Mouse (Mus musculus): ENCODE results near the gene Gm17617. TPM values are rescaled to one million over a fixed set of nuclear protein-coding genes. Genes with fewer than 3 reads are reported as not detected.

Gene Gm17617
- not detected for total RNA-seq (2021)
- long read RNA-seq, experiment 1 = 0 reads
- long read RNA-seq, experiment 2 = 0 reads

GRCm38 (mm10) chr13:55133448-55133847, at the start of gene Gm17617:
Gene Gm17617 (minus strand): TSS chr13:55133548.
- DNase-seq = no peak

- DNase-seq = peak; percentile 76 to 78
Measured at GRCm38 (mm10) chr13:55182173-55182894, 49.0 kb upstream of the Gm17617 start.

- DNase-seq = no peak
Measured at GRCm38 (mm10) chr13:55181786-55182172, 48.4 kb upstream of the Gm17617 start.

GRCm38 (mm10) chr13:55179591-55179990, 46.2 kb upstream of the Gm17617 start:
- no peak for DNase-seq

- peak; percentile 74 to 79 for DNase-seq
Measured at GRCm38 (mm10) chr13:55178556-55178955, 45.2 kb upstream of the Gm17617 start.

- DNase-seq = no peak
Measured at GRCm38 (mm10) chr13:55177903-55178496, 44.7 kb upstream of the Gm17617 start.

GRCm38 (mm10) chr13:55176265-55176664, 42.9 kb upstream of the Gm17617 start:
- DNase-seq = no peak

- no peak for DNase-seq
Measured at GRCm38 (mm10) chr13:55174347-55174746, 41.0 kb upstream of the Gm17617 start.

- DNase-seq = peak in 1 of 2 experiments; percentile 52
Measured at GRCm38 (mm10) chr13:55172336-55172770, 39.0 kb upstream of the Gm17617 start.

GRCm38 (mm10) chr13:55171517-55172335, 38.4 kb upstream of the Gm17617 start:
- DNase-seq = peak; percentile 68 to 75

GRCm38 (mm10) chr13:55168958-55169369, 35.6 kb upstream of the Gm17617 start:
- DNase-seq = no peak

- DNase-seq = no peak
Measured at GRCm38 (mm10) chr13:55168255-55168654, 34.9 kb upstream of the Gm17617 start.

- no peak for DNase-seq
Measured at GRCm38 (mm10) chr13:55167798-55168197, 34.5 kb upstream of the Gm17617 start.

GRCm38 (mm10) chr13:55166806-55167725, 33.7 kb upstream of the Gm17617 start:
- no peak for DNase-seq

- no peak for DNase-seq
Measured at GRCm38 (mm10) chr13:55165831-55166339, 32.5 kb upstream of the Gm17617 start.

GRCm38 (mm10) chr13:55163553-55163952, 30.2 kb upstream of the Gm17617 start:
- no peak for DNase-seq

GRCm38 (mm10) chr13:55162365-55162764, 29.0 kb upstream of the Gm17617 start:
- DNase-seq = no peak

GRCm38 (mm10) chr13:55153951-55154350, 20.6 kb upstream of the Gm17617 start:
- no peak for DNase-seq

GRCm38 (mm10) chr13:55152621-55153415, 19.5 kb upstream of the Gm17617 start, which contains the start of gene Fgfr4:
Gene Fgfr4 (plus strand): TSS chr13:55152640.
- DNase-seq = peak; percentile 87 to 88

GRCm38 (mm10) chr13:55140271-55140670, 6.9 kb upstream of the Gm17617 start:
- no peak for DNase-seq

Data from adrenal gland, postnatal 36 days (tissue).